Mouse (Mus musculus): ENCODE data around the gene Inpp4b.

Inpp4b gene

DNA sequence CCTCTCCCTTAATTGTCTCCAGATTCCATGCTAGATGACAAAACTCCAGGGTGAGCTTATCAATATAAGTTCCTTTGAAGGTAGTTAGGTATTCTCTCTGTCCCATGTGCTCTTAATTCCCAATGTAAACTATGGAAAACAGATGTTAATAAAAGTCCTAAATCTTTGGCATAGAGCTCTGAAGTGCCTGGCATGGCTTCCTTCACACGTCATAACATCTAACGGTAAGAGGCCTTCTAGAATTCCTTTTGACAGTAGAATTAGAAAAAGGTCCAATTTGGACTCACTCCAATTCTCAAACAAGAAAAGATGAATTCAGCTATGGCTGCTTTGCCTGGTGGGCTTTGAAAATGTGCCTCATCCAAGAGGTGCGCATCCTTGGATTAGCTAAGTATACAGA is 236.6 kb downstream of the Inpp4b start:
- no peak for DNase-seq (ENCODE audit: extremely low spot score)

DNA sequence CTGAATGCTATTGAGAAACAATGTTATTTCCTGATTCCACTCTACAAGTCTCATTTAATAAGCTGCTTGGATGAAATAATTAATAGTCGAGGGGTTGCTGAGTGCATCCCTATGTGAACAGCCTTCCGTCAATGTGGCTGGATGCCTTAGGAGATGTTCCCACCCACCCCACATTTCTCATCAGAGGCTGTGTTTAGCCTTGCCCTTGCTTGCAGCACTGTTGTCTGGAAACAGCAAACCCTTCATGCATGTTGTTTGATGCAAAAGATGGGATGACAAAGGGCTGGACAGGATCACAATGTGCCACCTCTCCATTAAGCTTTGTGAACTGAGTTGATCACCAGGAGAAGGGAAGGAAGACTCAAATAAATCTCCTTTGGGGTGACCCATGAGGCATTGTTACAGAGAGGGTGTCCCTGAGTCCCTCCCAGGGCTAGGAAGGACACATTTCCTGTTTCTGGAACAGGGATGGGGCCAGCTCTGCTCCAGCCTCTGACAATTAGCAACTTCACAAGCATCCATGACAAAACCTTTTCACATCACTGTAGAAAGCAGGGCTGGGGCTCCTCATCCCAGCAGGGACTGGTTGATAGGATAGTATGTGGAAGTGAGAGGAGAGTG is 239.6 kb downstream of the Inpp4b start:
- DNase-seq (ENCODE audit: extremely low spot score): no peak

DNA sequence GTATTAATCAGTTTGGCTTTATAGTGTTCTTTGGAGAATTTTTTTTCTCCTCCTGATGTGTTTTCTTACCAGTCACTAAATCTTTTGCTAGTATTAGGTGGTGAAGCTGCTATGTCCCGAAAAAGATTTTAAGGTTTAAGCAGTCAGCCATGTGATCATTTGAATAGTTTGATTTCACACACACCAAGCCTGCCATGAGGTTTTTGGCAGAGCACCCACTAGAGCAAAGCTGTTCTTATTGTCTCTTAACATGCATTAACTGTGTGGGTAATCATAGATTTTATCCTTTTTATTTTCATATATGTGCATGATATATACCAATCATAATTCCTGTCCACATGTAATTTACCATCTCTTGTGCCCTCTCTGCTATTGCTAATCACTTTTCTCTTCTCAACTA is 240.6 kb downstream of the Inpp4b start:
- DNase-seq (ENCODE audit: extremely low spot score): no peak

DNA sequence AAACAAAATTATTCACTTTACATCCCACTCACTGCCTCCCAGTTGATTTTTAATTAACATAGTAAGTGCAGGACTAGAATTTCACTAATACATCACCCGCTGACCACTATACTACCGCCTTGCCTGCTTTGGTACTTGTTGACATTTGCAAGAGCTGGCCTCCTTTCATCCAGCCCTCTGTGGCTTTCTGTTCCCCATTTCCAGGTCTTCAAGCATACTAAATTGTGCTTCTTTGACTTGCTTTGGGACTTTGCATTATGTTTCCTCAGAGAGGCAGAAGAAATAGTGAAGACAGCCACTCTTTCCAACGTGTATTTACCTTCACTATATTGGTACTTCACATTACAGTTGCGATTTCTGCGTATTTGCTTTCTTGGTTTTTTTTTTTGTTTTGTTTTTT is 244.4 kb downstream of the Inpp4b start:
- no peak for DNase-seq (ENCODE audit: extremely low spot score)

DNA sequence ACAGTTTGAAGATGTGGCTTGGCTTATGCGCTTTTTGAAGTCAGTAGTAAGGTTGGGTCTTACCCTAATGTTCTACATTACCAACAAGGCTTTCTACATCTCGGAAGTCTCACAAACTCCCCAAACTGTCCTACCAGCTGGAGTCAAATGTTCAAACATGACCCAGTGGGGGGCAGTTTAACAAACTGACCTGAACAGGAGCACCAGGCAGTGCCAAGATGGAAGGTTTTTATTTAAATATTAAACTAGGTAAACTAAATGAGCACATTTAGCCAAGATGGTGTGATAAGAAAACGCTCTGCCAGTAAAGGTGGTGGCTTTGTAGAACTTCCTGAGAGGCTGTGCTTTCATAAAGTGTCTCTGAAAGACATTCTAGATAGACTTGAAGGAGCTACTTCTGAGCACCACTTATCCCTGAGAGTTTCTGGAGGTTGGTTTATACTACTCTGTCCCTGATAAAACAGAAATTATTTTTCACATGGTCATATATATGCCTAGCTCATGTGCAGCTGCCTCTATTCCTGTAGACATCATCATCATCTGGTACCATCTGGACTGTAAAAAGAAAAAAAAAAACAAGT is 251.9 kb downstream of the Inpp4b start:
- no peak for DNase-seq (ENCODE audit: extremely low spot score)

DNA sequence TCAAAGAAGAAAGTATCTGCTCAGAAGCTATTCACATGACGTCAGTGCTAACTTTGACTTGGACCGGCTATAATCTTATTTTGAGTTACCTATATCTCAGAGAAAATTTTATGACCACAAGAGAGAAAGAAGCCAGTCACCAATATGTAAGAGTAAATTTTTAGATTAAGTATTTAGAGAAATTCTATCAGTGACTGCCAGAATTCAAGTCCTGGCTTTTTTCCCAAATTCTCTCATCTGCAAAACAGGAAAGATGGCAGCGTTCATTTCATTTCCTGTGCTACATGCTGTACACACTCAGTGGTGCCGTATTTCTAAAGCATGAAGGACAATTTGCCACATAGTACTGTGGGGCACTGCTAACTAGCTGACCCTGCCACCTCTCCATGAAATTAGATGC is 256.9 kb downstream of the Inpp4b start:
- DNase-seq (ENCODE audit: extremely low spot score): no peak

DNA sequence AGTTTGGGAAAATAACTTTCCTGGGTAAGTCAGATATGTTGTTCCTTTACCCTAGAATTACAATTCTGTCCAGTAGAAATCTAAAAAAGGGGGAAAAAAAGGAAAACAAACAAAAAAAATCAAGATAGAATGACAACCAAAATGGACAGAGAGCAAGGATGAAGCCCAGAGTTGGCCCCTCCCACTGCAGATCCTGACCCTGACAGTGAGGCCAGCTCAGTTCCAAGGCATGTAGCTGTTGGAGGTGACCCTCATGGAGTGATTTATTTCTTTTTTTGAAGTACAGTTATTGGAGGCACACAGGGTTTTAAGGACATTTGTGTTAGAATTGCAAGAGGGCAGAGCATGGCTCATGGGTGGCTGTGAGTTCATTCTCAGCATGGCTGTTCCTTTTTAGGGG is 258.8 kb downstream of the Inpp4b start:
- DNase-seq (ENCODE audit: extremely low spot score): no peak

DNA sequence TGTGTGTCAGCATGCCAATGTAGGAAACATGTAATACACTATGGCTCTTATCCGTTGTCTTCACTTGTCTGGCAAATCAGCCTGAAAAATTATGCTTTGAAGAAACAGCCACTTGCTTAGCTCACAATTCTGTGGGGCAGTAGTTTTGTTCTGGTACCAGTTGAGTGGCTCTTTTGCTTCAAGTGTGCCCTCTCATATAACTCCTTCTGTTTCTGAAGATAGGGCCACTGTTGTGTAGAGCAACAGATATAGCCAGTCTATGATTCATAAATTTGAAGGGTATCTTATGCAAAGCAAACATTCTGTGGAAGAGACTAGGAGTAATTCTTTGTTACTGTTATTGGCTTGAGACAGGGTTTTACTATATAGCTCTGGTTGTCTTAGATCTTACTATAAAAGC is 265.7 kb downstream of the Inpp4b start:
- DNase-seq (ENCODE audit: extremely low spot score): no peak

DNA sequence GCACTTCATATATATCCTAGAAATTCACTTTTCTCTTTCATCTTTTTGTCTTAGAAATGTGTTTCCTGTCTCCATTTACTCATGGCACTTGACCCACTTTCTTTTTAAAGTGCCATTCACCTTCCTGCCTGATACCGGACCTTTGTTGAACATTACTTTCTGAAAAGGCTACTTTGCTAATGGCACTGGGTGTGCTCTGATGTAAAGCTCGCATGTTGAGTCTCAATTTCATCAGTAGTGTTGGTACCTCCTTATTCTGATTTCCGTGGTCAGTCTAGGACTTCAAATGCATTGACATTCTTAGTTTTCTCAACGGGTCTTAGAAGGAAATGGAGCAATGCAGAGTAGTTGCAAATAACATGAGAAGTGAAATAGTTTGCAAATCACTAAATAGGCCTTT is 266.7 kb downstream of the Inpp4b start:
- no peak for DNase-seq (ENCODE audit: extremely low spot score)

DNA sequence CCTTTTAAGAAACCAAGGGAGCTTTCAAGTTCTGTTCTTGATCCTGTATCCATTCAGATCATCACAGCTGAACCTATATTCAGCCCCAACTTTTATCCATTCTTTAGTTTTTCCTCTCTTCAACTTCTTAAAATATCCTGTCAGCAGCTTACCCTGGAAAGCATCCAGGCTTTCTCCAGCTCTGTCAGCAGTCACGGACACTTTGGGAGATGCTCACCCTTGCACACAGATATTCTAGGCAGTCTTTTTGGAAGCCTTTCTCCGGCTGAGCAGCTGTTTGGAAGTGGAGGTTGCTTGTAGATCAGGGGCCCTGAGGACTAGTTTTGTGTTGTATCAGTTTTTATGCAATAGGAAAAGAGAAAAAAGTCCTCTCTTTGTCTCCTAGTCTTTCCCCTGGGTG is 270.3 kb downstream of the Inpp4b start:
- DNase-seq (ENCODE audit: extremely low spot score): no peak

DNA sequence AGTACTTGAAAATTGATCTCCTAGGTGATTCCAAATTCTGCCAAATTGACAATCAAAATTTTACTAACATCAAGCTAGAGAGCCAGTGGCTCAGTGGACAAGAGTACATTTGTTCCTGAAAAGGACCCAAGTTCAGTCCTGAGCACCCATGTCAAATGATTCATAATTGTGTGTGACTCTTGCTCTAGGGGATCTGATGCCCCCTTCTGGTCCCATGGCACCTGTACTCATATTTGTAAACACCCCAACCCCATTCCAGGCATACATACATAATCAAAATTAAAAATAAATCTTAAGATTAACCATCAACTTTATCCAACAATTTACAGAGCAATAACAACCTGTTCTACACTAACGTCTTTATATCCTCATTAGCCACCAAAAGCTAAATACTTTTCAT is 271.8 kb downstream of the Inpp4b start:
- DNase-seq (ENCODE audit: extremely low spot score): no peak

DNA sequence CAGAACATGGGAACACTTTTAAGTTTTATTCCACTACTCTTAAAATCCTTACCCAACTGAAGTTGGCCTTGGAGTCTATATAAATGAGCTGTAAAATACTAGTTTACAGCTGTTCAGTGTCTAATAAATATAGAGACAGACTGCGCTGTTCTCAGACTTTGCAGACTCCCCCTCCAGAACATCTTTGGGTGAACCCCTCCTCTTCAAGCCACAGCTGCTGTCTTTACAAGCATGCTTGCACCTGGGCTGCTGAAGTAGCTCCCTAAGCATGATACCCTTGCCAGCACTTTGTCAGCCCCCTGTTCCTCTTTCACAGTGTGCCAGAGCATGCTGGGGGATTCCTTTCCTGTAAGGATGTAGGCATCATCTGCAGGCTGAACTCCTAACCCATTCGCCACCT is 272.2 kb downstream of the Inpp4b start:
- DNase-seq (ENCODE audit: extremely low spot score): no peak

DNA sequence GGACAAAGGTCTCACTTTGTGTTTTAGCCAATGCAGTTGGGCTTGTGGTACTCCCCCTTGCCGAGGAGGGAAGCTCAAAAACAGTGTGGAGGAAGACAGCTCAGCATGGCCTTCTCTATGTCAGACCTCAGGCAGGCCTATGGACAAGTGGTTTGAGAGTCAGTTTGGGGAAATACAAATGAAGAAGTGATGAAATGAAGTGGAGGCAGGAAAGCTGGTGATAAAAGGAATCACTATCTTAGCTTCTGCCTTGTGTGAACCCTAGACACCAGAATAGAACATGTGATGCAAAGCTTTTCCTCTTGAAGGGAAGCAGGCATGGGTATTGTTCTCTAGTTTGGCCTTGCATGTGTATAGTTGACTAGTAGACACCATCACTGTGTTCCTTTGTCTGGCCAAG is 273.2 kb downstream of the Inpp4b start:
- no peak for DNase-seq (ENCODE audit: extremely low spot score)

DNA sequence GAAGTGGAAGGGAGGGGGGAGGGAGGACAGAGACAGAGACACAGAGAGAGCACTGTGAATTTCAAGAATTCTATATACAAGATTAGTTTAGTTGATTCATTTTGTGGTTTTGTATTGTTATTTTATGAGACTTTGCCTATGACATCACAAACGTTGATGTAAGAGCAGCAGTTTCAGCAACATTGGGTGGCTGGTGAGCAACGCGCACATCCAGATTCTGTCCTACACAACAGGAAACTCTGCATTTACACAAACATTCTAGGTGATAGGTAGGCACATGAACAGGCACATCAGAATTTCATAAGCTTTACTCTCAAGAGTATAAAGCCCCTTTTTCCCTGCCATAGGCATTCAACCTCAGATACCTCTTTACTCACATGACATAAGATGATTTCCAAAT is 276.6 kb downstream of the Inpp4b start:
- no peak for DNase-seq (ENCODE audit: extremely low spot score)

DNA sequence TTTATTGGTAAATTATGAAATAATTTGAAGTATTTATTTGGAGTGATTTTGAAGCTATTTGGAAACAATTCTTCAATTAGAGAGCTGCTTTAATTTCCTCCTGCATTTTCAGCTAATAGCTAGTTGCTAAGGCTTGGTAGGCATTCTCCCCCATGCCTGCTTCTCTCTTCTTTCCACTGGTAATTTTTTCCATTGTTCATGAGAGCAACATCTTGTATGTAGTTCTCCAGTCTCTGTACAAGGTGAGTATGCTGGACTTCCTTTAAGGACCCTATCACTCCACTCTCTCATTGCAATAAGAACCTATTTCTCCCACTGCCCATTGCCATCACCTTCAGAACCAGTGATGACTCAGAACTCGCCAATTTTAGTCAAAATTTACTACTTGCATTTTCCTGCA is 292.7 kb downstream of the Inpp4b start:
- DNase-seq (ENCODE audit: extremely low spot score): no peak

DNA sequence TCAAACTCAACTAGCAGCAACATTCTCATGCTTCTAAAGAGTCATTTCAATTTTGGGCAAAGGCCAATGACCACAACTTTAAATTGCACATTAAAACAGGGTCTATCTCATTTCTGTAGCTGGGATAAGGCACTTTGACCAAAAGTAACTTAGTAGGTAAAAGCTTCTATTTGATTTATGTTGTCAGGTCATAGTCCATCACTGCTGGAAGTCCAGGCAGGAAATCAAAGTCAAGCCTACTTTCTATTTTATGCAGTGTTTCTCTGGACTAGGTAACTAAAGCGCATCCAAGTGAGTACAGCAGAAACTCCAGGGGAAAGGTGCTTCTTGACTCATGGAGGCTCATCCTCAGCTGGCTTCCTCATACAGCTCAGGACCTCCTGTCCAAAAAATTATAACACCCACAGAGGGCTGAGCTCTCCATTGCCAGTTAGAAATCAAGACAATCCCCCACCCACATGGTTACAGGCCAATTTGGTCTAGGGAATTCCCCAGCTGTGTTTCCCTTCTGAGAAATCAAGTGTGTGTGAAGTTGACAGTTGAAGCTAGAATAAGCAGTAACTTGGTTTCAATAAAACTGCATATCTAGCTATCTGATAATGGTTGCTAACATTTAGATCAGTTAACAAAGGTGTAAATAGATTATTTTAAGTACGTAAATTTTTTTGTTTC is 293.7 kb downstream of the Inpp4b start:
- no peak for DNase-seq (ENCODE audit: extremely low spot score)

DNA sequence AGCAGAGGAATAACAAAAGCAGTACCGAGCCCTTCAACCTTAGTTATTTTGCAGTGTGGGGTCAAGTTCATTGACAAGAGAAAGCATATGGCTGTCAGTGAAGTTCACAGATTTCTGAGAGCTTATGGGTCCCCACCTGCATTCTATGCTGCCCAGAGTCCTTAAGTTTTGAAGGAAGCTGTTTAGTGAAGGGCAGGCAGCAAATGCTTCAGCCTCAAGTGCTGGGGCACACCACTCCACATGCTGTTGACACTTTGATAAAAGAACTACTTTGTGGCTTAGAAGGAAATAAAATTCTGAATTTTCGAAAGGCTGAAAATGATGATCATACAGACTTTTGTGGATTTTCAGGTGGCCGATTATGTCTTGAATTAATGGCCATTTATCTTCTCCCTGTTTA is 296.1 kb downstream of the Inpp4b start:
- no peak for DNase-seq (ENCODE audit: extremely low spot score)

DNA sequence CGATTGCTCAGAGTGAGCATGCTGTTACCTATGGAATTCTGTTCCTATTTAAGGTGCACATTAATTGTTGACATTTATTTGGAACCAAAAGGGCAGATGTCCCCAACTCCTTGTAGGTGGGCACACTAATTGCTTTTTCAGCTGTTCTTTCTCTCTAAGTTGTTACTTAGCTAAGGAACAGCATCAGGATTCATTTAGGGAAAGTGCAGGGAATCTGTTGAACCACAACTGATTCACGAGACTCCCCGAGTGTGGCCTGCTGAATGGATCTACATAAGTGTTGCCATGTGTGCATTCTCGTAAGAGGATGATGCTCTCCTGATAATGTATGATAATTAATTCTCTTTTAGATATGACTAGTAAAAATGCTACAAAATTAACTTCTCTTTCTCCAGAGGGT is 297.5 kb downstream of the Inpp4b start:
- no peak for DNase-seq (ENCODE audit: extremely low spot score)

DNA sequence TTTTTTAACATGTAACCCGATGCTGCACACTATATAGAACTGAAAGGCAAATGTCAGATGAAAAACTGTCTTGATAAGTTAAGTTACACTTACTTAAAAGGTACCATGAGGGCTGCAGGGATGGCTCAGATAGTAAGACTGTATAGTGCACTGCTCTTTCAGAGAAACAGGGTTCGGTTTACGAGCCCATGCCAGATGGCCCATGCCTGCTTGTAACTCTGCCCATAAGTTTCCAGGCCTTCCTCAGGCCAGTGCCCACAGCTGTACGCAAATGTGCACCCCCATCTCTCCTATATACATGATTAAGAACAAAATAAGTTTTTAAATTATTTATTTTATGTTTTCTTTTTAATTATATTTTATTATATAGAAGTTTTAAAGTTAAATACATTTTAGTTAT is 300.7 kb downstream of the Inpp4b start:
- no peak for DNase-seq (ENCODE audit: extremely low spot score)

DNA sequence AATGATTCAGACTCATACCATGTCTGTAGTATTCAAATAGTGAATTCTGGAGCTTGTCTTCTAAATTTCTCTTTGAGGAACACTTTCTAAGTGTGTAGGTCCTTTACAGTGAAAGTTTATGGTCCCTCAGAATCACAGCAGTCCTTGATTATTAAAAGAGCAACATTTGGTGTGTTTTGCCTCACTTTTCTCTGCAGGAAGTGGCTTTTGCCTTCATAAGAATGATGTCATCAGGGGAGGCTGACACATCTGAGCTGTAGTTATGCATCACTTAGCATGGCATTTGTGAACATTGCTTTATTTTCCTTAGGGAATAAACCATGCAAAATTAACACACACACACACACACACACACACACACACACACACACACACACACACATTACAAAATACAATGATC is 349.8 kb downstream of the Inpp4b start:
- DNase-seq (ENCODE audit: extremely low spot score): no peak

DNA sequence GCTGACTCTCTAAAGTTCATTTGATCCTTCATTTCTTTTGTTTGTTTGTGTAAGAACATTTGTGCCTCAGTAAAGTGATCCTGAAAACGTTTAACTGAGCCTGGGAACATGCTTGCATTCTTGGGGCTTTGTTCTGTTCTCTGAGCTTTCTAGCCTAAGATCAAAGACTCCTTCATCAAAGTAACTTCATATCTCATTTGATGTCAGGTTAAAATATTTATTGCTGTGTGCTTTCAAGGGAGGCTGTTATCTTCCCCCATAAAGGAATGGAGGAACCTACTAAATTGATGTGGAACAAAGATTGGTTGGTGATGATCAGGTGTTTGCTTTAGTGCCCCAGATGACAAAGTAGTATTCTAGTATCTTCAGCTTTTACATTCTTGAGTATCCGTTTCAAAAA is 352.5 kb downstream of the Inpp4b start:
- DNase-seq (ENCODE audit: extremely low spot score): no peak

DNA sequence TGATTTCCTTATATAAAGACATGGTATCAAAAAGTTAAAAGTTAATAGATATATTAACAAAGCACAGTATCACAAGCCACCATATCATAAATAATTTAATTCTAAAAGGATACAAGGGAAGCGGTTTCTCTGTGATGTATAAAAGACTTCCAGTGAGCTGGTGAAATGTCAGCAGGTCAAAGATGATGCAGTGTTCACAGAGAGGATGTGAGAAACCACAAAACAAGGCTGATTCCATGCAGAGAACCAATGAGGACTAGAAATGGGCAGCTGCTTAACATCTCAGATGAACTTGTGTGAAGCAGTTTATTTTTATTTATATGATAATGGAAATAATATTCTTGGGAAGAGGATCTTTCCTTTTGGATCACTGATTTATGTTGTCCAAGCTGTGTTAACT is 359.7 kb downstream of the Inpp4b start:
- DNase-seq (ENCODE audit: extremely low spot score): no peak

DNA sequence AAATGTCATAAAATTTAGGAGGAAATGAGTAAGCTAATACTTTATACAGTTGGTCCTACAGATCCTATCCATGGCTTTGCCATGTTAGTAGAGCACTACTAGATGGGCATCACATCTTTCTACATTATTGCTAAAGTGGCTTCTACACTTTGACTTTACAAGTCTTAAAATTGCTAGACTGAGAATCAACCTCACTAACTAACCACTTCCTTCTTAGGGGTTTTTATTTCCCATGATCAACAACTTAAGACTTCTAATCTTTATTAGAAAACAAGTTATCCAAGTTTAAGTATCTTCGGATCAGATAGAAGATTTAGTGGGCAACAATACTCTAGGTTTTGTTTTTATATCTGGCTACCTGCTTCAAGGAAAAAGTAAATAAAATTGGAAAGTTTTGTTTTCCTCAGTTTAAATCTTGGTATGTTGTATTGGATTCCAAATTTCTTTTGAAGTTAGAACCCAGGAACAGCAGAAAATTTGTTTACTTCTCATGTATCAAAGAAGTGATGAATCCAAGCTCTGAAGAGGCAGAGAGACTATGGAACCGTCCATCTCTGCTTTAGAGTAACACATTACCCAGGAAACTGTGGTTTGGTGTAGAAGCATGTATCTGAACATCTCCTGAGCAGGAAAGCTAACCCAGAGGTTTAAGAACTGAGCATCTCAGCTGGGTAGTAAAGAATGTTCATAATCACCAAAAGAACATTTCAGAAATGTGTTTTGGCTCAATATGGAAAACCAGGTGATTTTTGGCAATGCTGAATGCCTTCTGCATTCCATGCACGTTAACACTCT is 361.4 kb downstream of the Inpp4b start:
- no peak for DNase-seq (ENCODE audit: extremely low spot score)
